Mouse (Mus musculus) stomach, embryonic 16.5 days (tissue): Measurements from ENCODE around the gene Psrc1. TPM values are rescaled to one million over a fixed set of nuclear protein-coding genes. Genes with fewer than 3 reads are reported as not detected.
A peak's percentile ranks its signal among the peaks of the same experiment; 100 is the strongest.

Experiments used
- ATAC-seq: fragments of 200-750 bp; cut with Nextera tagmentation; 2 replicates; pipeline ENCODE4 v1.8.0; 2017; ENCODE audit warnings: moderate number of reproducible peaks, moderate TSS enrichment; ENCODE audit not compliant: insufficient read depth, low FRiP score
- H3K27ac ChIP-seq: fragments of 300-500 bp; sonication (generic); 2 replicates; pipeline ENCODE4 v1.5.1; 2014; ENCODE audit warnings: low read length
- H3K27me3 ChIP-seq: fragments of 300-500 bp; sonication (generic); 2 replicates; pipeline ENCODE4 v1.6.1; 2014; ENCODE audit warnings: low read length, control low read depth, mixed read lengths; ENCODE audit not compliant: control insufficient read depth, insufficient read depth
- H3K36me3 ChIP-seq: fragments of 300-500 bp; sonication (generic); 2 replicates; pipeline ENCODE4 v1.6.1; 2014; ENCODE audit warnings: low read length; ENCODE audit not compliant: control insufficient read depth, insufficient read depth
- H3K4me1 ChIP-seq: fragments of 300-500 bp; sonication (generic); 2 replicates; pipeline ENCODE4 v1.6.1; 2014; ENCODE audit warnings: low read length, control low read depth, mixed read lengths; ENCODE audit not compliant: control insufficient read depth, insufficient read depth
- H3K4me2 ChIP-seq: fragments of 300-500 bp; sonication (generic); 2 replicates; pipeline ENCODE4 v1.6.1; 2014; ENCODE audit warnings: low read depth, low read length, mixed read lengths
- H3K4me3 ChIP-seq: fragments of 300-500 bp; sonication (generic); replicated peaks from 2 replicates; pipeline ENCODE4 v1.5.1; 2014; ENCODE audit warnings: mild to moderate bottlenecking, low read length
- H3K9ac ChIP-seq: fragments of 300-500 bp; sonication (generic); 2 replicates; pipeline ENCODE4 v1.6.1; 2014; ENCODE audit warnings: low read length
- H3K9me3 ChIP-seq: fragments of 300-500 bp; sonication (generic); replicated peaks from 2 replicates; pipeline ENCODE4 v1.6.1; 2016; ENCODE audit warnings: low read length, control low read depth; ENCODE audit not compliant: control insufficient read depth
- WGBS: fragments of 180-500 bp; shearing (Covaris S2); extraction: QIAGEN DNeasy Blood & Tissue Kit; methylation state at CpG from one replicate; pipeline ENCODE4 v1.1.7; 2014; 5-methylcytosine and 5-hydroxymethylcytosine counted together
- polyA plus RNA-seq: library from polyadenylated mRNA; unstranded; fragments of >200 nt; fragmentation: Nextera tagmentation; extraction: Ambion mirVana; gene quantifications from 2 replicates; pipeline ENCODE4 v1.2.1, GENCODE M21; 2015

Psrc1 gene
- polyA plus RNA-seq, 1 experiment from 2014 or later, result 36.7 TPM

DNA sequence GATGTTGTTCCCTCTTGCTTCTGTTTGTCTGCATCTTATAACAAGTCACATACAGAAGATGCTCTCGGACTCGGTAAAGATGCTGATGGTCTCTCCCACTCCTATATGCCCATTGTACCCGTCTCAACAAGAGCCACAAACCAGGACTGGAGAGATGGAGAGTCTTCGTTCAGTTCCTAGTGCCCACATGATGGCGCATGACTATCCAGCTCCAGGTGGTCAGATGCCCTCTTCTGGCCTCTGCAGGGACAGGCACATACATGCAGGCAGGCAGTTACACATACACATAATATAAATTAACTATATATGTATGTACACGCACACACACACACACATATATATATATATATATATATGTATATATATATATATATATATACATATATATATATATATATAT, 2.9 kb upstream of the Psrc1 start:
- no peak overlapping the region for H3K4me3 ChIP-seq
- 84% methylated on average over 6 of the region's 6 CpGs for WGBS
- H3K4me1 ChIP-seq, result peaks cover 24% of the 10 kb centered on the region
- H3K9me3 ChIP-seq, result no peaks in the 10 kb centered on the region
- no peak overlapping the region for H3K4me2 ChIP-seq
- no peak for ATAC-seq
- H3K27me3 ChIP-seq, result no peaks in the 10 kb centered on the region
- H3K27ac ChIP-seq, result no peak overlapping the region
- 0 out of 2 replicates have a peak, but pooled peaks cover 4% of the 10 kb centered on the region for H3K36me3 ChIP-seq
- H3K9ac ChIP-seq, result no peak overlapping the region

DNA sequence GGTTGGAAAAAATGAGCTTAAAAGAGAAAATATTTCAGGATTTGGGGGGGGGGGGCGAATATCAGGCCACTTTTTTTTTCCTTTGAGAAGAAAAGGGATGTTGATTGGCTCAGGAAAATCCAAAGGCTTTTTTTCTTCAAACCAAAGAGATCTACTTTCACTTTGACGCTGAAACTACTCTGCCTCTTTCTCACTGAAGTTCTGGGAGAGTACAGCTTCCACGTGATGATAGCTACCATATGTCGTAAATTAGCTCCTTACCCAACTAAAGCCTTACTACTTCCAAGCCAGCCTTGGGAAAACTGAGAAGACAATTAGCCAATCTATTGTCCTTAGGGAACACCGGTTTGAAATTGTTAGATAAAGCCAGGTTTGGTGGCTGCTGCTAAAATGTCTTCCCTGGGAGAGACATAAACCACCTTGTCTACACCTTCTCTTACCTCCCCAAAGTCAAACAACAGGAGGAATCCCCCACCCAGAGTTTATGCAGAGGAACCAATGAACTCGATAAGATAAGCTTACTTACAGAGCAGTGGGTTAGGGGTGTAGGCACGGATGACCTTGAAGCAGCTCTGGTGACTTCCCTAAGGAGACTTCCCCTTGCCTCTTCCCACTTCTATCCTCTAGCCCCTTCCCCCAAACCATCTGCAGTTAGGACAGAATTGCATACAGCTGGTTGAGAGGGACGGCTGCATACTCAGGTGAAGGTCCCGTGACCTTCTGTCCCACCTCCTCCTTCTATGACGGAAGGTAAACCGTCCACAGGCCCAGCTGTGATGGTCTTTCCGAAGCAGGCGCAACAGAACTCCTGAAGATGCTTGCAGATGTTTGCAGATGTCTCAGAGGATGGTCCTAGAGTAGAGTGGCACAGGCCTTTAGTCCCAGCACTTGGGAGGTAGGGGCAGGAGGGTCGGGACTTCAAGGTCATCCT, 1.4 kb upstream of the Psrc1 start:
- no peaks in the 10 kb centered on the region for H3K9me3 ChIP-seq
- H3K27ac ChIP-seq, result peak overlapping the region; percentile 5
- H3K27me3 ChIP-seq, result no peaks in the 10 kb centered on the region
- peaks cover 24% of the 10 kb centered on the region for H3K4me1 ChIP-seq
- H3K36me3 ChIP-seq, result 0 out of 2 replicates have a peak, but pooled peaks cover 4% of the 10 kb centered on the region
- ATAC-seq, result no peak
- peak overlapping the region; percentile 69 for H3K4me3 ChIP-seq
- H3K4me2 ChIP-seq, result peak overlapping the region; percentile 64
- WGBS, result 55% methylated on average over 14 of the region's 14 CpGs
- H3K9ac ChIP-seq, result peak overlapping the region; percentile 6; the same call in 1 of the 2 replicates

- Histone ChIP-seq H3K27ac (no peak overlapping the region), H3K9me3 (no peaks in the 10 kb centered on the region), H3K9ac (peak overlapping the region; percentile 54), H3K27me3 (no peaks in the 10 kb centered on the region), H3K4me3 (peak overlapping the region; percentile 69), H3K36me3 (0 out of 2 replicates have a peak, but pooled peaks cover 4% of the 10 kb centered on the region), H3K4me1 (peaks cover 29% of the 10 kb centered on the region), H3K4me2 (peak overlapping the region; percentile 64)
- 30% methylated on average over 2 of the region's 2 CpGs for WGBS
- no peak for ATAC-seq
Observed at GRCm38 (mm10) chr3:108384425-108384824, 786 bp downstream of the Psrc1 start.

GRCm38 (mm10) chr3:108386186-108386585, 2.5 kb downstream of the Psrc1 start:
- Histone ChIP-seq H3K9me3 (no peaks in the 10 kb centered on the region), H3K4me1 (peaks cover 29% of the 10 kb centered on the region), H3K27me3 (no peaks in the 10 kb centered on the region), H3K9ac (0 out of 2 replicates have a peak overlapping the region, but pooled peaks have one; percentile 24), H3K4me2 (no peak overlapping the region), H3K4me3 (no peak overlapping the region), H3K27ac (peak overlapping the region; percentile 37), H3K36me3 (0 out of 2 replicates have a peak, but pooled peaks cover 4% of the 10 kb centered on the region)
- 73% methylated on average over 10 of the region's 10 CpGs for WGBS
- no peak for ATAC-seq

DNA sequence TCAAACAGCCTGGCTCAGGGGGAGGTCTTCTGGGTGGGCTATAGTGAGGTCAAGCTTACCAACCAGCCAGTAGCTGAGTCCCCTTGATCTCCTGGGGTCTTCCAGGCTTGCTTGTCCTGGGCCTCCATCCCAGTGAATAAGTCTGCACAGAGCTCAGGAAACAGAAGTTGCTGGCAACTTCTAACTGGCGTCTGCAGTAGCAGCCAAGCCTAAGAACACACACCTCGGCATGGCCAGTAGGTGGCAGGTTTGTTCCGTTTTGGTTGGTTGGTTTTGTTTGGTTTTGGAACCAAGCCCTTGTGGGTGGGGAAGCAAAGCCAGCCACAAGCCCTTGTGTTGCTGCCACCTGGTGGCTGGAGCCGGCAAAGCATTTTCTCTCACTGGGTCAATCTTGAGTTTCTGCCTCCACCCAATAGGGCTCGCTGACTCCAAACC, 5.5 kb downstream of the Psrc1 start:
- 0% methylated on average over 5 of the region's 5 CpGs for WGBS
- Histone ChIP-seq H3K4me2 (no peak overlapping the region), H3K27me3 (no peaks in the 10 kb centered on the region), H3K4me3 (no peak overlapping the region), H3K9ac (peak overlapping the region; percentile 56), H3K36me3 (0 out of 2 replicates have a peak, but pooled peaks cover 4% of the 10 kb centered on the region), H3K4me1 (peaks cover 31% of the 10 kb centered on the region), H3K9me3 (no peaks in the 10 kb centered on the region), H3K27ac (peak overlapping the region; percentile 59; the same call in 1 of the 2 replicates)
- ATAC-seq, result peak; percentile 82

DNA sequence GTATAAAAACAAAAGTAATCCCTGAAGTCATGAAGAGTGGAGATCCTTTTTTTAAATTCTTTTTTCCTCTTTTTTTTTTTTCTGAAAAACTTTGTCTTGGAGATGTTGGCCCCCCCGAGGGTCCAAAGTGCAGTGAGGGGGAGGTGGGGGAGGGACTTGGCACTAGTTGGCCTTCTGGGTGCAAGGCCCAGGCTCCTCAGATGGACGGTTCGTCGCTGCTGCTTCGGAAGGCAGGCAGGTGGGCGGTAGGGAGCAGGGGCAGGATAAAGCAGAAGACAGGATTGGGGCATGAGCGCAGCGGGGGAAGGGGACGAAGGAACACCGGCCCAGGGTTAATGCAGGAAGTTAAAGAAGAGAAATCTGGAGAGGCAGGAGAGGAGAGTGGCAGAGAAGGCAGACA, 8.7 kb downstream of the Psrc1 start:
- no peak for ATAC-seq
- Histone ChIP-seq H3K27ac (no peak overlapping the region), H3K4me3 (no peak overlapping the region), H3K27me3 (no peaks in the 10 kb centered on the region), H3K36me3 (0 out of 2 replicates have a peak, but pooled peaks cover 4% of the 10 kb centered on the region), H3K9ac (peak overlapping the region; percentile 45; the same call in 1 of the 2 replicates), H3K4me2 (peak overlapping the region; percentile 33; the same call in 1 of the 2 replicates), H3K4me1 (peaks cover 18% of the 10 kb centered on the region), H3K9me3 (no peaks in the 10 kb centered on the region)
- WGBS, result 15% methylated on average over 10 of the region's 10 CpGs

DNA sequence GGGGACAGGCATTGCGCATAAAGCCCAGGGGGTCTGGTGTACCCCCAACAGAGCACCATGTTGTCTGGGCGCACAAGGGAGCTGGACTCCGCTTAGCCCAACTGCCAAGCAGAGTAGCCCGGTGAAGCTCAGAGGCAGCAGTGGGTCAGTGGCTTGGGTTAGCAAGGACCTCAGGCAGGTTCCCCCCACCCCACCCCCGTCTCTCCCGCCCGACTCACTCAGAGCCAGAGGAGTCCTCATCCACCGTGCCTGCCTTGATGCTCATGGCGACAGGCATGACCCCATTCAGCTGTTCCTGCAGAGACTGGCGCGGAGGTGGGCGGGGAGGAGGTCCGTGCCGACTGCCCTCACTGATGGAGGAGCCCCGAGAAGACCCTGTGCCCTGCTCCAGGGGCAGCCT, 9.2 kb downstream of the Psrc1 start:
- no peak for ATAC-seq
- H3K9ac ChIP-seq, result peak overlapping the region; percentile 45; the same call in 1 of the 2 replicates

GRCm38 (mm10) chr3:108398281-108398680, 14.6 kb downstream of the Psrc1 start:
- no peaks in the 10 kb centered on the region for H3K9me3 ChIP-seq
- H3K27me3 ChIP-seq, result no peaks in the 10 kb centered on the region
- peaks cover 3% of the 10 kb centered on the region; the same call in 1 of the 2 replicates for H3K4me1 ChIP-seq
- 0 out of 2 replicates have a peak, but pooled peaks cover 4% of the 10 kb centered on the region for H3K36me3 ChIP-seq
- H3K27ac ChIP-seq, result no peak overlapping the region
- ATAC-seq, result no peak
- H3K9ac ChIP-seq, result no peak overlapping the region
- H3K4me3 ChIP-seq, result no peak overlapping the region
- WGBS, result 86% methylated on average over 9 of the region's 9 CpGs
- no peak overlapping the region for H3K4me2 ChIP-seq

More for the DNA sequence above, 9.2 kb downstream of the Psrc1 start:
- Histone ChIP-seq H3K4me3 (no peak overlapping the region), H3K27ac (no peak overlapping the region), H3K4me1 (peaks cover 18% of the 10 kb centered on the region), H3K9me3 (no peaks in the 10 kb centered on the region), H3K4me2 (0 out of 2 replicates have a peak overlapping the region, but pooled peaks have one; percentile 33), H3K27me3 (no peaks in the 10 kb centered on the region), H3K36me3 (0 out of 2 replicates have a peak, but pooled peaks cover 4% of the 10 kb centered on the region)
- WGBS, result 54% methylated on average over 15 of the region's 15 CpGs

DNA sequence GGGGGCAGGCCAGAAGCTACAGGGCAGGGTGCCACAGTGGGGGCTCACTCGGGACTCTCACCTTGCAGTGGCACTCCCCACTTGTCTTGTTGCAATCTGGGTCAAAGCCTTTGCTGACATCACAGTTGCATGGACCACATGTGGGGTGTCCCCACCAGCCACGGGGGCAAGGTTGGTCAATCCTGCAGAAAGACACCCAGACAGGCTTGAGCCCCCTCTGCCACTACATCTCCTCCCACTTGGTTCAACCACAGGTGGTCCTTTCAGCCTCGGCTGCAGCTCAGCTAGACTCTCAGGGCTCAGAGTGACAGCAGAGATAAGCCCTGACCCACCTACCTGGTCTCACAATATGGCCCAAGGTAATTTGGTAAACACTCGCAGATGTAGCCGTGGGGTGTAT, 16.8 kb downstream of the Psrc1 start:
- no peak for ATAC-seq
- WGBS, result 78% methylated on average over 5 of the region's 5 CpGs
- H3K4me2 ChIP-seq, result no peak overlapping the region
- no peak overlapping the region for H3K4me3 ChIP-seq
- peaks cover 3% of the 10 kb centered on the region; the same call in 1 of the 2 replicates for H3K4me1 ChIP-seq
- no peak overlapping the region for H3K27ac ChIP-seq
- no peaks in the 10 kb centered on the region for H3K9me3 ChIP-seq
- H3K36me3 ChIP-seq, result 0 out of 2 replicates have a peak, but pooled peaks cover 4% of the 10 kb centered on the region
- no peak overlapping the region for H3K9ac ChIP-seq
- no peaks in the 10 kb centered on the region for H3K27me3 ChIP-seq
